Mouse (Mus musculus): ENCODE data around the gene Eif4ebp2. TPM values are rescaled to one million over a fixed set of nuclear protein-coding genes. Genes with fewer than 3 reads are reported as not detected.

Eif4ebp2 gene
- polyA plus RNA-seq, 1 experiment: 93.7 TPM

- Histone ChIP-seq H3K27ac (ENCODE audit: insufficient read depth, low read length) (no peak overlapping the region), H3K36me3 (ENCODE audit: control insufficient read depth, insufficient read depth, low read length) (no peaks in the 10 kb centered on the region), H3K4me3 (ENCODE audit: extremely low read depth, insufficient read depth, insufficient read length) (peak overlapping the region; percentile 69; the same call in 1 of the 2 replicates), H3K27me3 (ENCODE audit: control insufficient read depth, insufficient read depth, low read length) (no peaks in the 10 kb centered on the region), H3K4me1 (ENCODE audit: control insufficient read depth, insufficient read depth, insufficient read length) (peaks cover 5% of the 10 kb centered on the region; the same call in 1 of the 2 replicates)
- TF ChIP-seq POLR2A (IDR thresholded peaks at IDR 0.05; ENCODE audit: low read depth, low read length) (no peak), CTCF (IDR thresholded peaks at IDR 0.05; ENCODE audit: extremely low read depth, insufficient read depth, insufficient read length, insufficient replicate concordance) (no peak)
- no peak for DNase-seq (ENCODE audit: low read depth in 1 of 2, low spot score in 2 of 2)
- 16% methylated on average over 15 of the region's 15 CpGs for WGBS
Measured at GRCm38 (mm10) chr10:61476440-61477165, 24.1 kb upstream of the Eif4ebp2 start.

- Histone ChIP-seq H3K36me3 (ENCODE audit: control insufficient read depth, insufficient read depth, low read length) (no peaks in the 10 kb centered on the region), H3K4me3 (ENCODE audit: extremely low read depth, insufficient read depth, insufficient read length) (peak within 1 kb of the TSS; percentile 69), H3K27me3 (ENCODE audit: control insufficient read depth, insufficient read depth, low read length) (no peaks in the 10 kb centered on the region), H3K27ac (ENCODE audit: insufficient read depth, low read length) (peak within 1 kb of the TSS; percentile 61), H3K4me1 (ENCODE audit: control insufficient read depth, insufficient read depth, insufficient read length) (peaks cover 5% of the 10 kb centered on the region; the same call in 1 of the 2 replicates)
- peak; percentile 86 to 94 for DNase-seq (ENCODE audit: low read depth in 1 of 2, low spot score in 2 of 2)
- WGBS: under 1% methylated on average over 70 of the region's 70 CpGs
- peak; percentile 50; the same call in 1 of the 2 replicates for TF ChIP-seq POLR2A (IDR thresholded peaks at IDR 0.05; ENCODE audit: low read depth, low read length)
- TF ChIP-seq CTCF (IDR thresholded peaks at IDR 0.05; ENCODE audit: extremely low read depth, insufficient read depth, insufficient read length, insufficient replicate concordance): peak; percentile 6; the same call in 1 of the 2 replicates
Measured at GRCm38 (mm10) chr10:61475594-61476439, 23.4 kb upstream of the Eif4ebp2 start, which contains the start of gene Lrrc20. Gene Lrrc20 (plus strand): TSS chr10:61475801.

- WGBS: 44% methylated on average over 1 of the region's 1 CpGs
- H3K27ac ChIP-seq (ENCODE audit: insufficient read depth, low read length): no peak overlapping the region
Measured at GRCm38 (mm10) chr10:61474344-61474743, 21.9 kb upstream of the Eif4ebp2 start.

GRCm38 (mm10) chr10:61473640-61474039, 21.2 kb upstream of the Eif4ebp2 start:
- 85% methylated on average over 3 of the region's 3 CpGs for WGBS
- Histone ChIP-seq H3K27ac (ENCODE audit: insufficient read depth, low read length) (no peak overlapping the region), H3K36me3 (ENCODE audit: control insufficient read depth, insufficient read depth, low read length) (no peaks in the 10 kb centered on the region), H3K4me1 (ENCODE audit: control insufficient read depth, insufficient read depth, insufficient read length) (peaks cover 5% of the 10 kb centered on the region; the same call in 1 of the 2 replicates), H3K4me3 (ENCODE audit: extremely low read depth, insufficient read depth, insufficient read length) (no peak overlapping the region), H3K27me3 (ENCODE audit: control insufficient read depth, insufficient read depth, low read length) (no peaks in the 10 kb centered on the region)
- TF ChIP-seq POLR2A (IDR thresholded peaks at IDR 0.05; ENCODE audit: low read depth, low read length) (no peak), CTCF (IDR thresholded peaks at IDR 0.05; ENCODE audit: extremely low read depth, insufficient read depth, insufficient read length, insufficient replicate concordance) (no peak)
- no peak for DNase-seq (ENCODE audit: low read depth in 1 of 2, low spot score in 2 of 2)

More at GRCm38 (mm10) chr10:61474344-61474743, 21.9 kb upstream of the Eif4ebp2 start:
- DNase-seq (ENCODE audit: low read depth in 1 of 2, low spot score in 2 of 2): no peak
- Histone ChIP-seq H3K4me1 (ENCODE audit: control insufficient read depth, insufficient read depth, insufficient read length) (peaks cover 5% of the 10 kb centered on the region; the same call in 1 of the 2 replicates), H3K36me3 (ENCODE audit: control insufficient read depth, insufficient read depth, low read length) (no peaks in the 10 kb centered on the region), H3K4me3 (ENCODE audit: extremely low read depth, insufficient read depth, insufficient read length) (no peak overlapping the region), H3K27me3 (ENCODE audit: control insufficient read depth, insufficient read depth, low read length) (no peaks in the 10 kb centered on the region)
- TF ChIP-seq POLR2A (IDR thresholded peaks at IDR 0.05; ENCODE audit: low read depth, low read length) (no peak), CTCF (IDR thresholded peaks at IDR 0.05; ENCODE audit: extremely low read depth, insufficient read depth, insufficient read length, insufficient replicate concordance) (no peak)

GRCm38 (mm10) chr10:61468900-61469299, 16.4 kb upstream of the Eif4ebp2 start:
- DNase-seq (ENCODE audit: low read depth in 1 of 2, low spot score in 2 of 2): no peak
- 62% methylated on average over 7 of the region's 7 CpGs for WGBS
- H3K36me3 ChIP-seq (ENCODE audit: control insufficient read depth, insufficient read depth, low read length): no peaks in the 10 kb centered on the region
- no peaks in the 10 kb centered on the region for H3K27me3 ChIP-seq (ENCODE audit: control insufficient read depth, insufficient read depth, low read length)
- no peak overlapping the region for H3K27ac ChIP-seq (ENCODE audit: insufficient read depth, low read length)
- H3K4me1 ChIP-seq (ENCODE audit: control insufficient read depth, insufficient read depth, insufficient read length): no peaks in the 10 kb centered on the region
- H3K4me3 ChIP-seq (ENCODE audit: extremely low read depth, insufficient read depth, insufficient read length): no peak overlapping the region
- TF ChIP-seq CTCF (IDR thresholded peaks at IDR 0.05; ENCODE audit: extremely low read depth, insufficient read depth, insufficient read length, insufficient replicate concordance) (no peak), POLR2A (IDR thresholded peaks at IDR 0.05; ENCODE audit: low read depth, low read length) (no peak)

GRCm38 (mm10) chr10:61466873-61467272, 14.4 kb upstream of the Eif4ebp2 start:
- no peak overlapping the region for H3K27ac ChIP-seq (ENCODE audit: insufficient read depth, low read length)
- H3K36me3 ChIP-seq (ENCODE audit: control insufficient read depth, insufficient read depth, low read length): no peaks in the 10 kb centered on the region
- H3K4me3 ChIP-seq (ENCODE audit: extremely low read depth, insufficient read depth, insufficient read length): no peak overlapping the region
- WGBS: 35% methylated on average over 5 of the region's 5 CpGs
- no peaks in the 10 kb centered on the region for H3K4me1 ChIP-seq (ENCODE audit: control insufficient read depth, insufficient read depth, insufficient read length)
- H3K27me3 ChIP-seq (ENCODE audit: control insufficient read depth, insufficient read depth, low read length): no peaks in the 10 kb centered on the region
- TF ChIP-seq POLR2A (IDR thresholded peaks at IDR 0.05; ENCODE audit: low read depth, low read length) (no peak), CTCF (IDR thresholded peaks at IDR 0.05; ENCODE audit: extremely low read depth, insufficient read depth, insufficient read length, insufficient replicate concordance) (peak; percentile 59; the same call in 1 of the 2 replicates)
- DNase-seq (ENCODE audit: low read depth in 1 of 2, low spot score in 2 of 2): peak in 1 of 2 experiments; percentile 11

Data from spleen, adult 2 months (tissue).